Mouse (Mus musculus): Measurements from ENCODE around the gene Ott.
"Not testable (repeated sequence)": the region's sequence is repeated elsewhere in the genome, so short reads cannot be mapped to it uniquely, and the experiment has no call there.

Gene Ott

DNA sequence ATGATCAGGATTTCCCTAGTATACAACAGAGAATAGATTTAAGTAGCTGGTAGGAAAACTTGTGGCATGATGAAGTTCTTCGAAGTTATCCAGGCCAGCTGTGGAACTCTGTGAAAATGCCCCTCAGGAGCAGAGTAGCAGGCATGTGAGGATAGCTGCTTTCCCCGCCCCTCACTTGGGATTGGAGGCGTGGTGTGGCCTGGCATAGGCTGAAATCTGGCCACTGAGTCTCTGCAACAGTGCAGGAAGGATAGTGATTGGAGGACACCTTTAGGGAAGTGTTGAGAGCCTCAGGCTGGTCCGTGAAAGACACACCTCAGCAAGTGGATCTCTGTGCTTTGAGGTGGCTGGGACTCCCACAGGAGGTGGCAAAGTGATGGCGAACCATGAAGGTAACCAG, at the start of gene Ott:
Gene Ott (plus strand): TSS at position 301 of the 400 bp plus-strand sequence.
- DNase-seq (ENCODE audit: low spot score), result not testable (repeated sequence)
